Mouse (Mus musculus): ENCODE data around the gene Ceacam11. TPM values are rescaled to one million over a fixed set of nuclear protein-coding genes. Genes with fewer than 3 reads are reported as not detected.

Ceacam11 gene
- not detected for total RNA-seq (2023)

GRCm38 (mm10) chr7:17971824-17972223 is at the start of gene Ceacam11:
TSS of gene Ceacam11 (plus strand) at chr7:17972124.

GRCm38 (mm10) chr7:18009589-18009988 is 37.7 kb downstream of the Ceacam11 start, which contains the start of gene Ceacam13:
TSS of gene Ceacam13 (plus strand) at chr7:18009889.

Other genes with a start within 250 kb of the Ceacam11 start
- gene Ceacam14, start 159.5 kb upstream of the Ceacam11 start, total RNA-seq (2023) = not detected
- gene Gm5155, start 100.4 kb upstream of the Ceacam11 start, total RNA-seq (2023) = not detected
- not detected for gene Ceacam13, start 37.8 kb downstream of the Ceacam11 start, total RNA-seq (2023)
- gene Ceacam12, start 93.8 kb downstream of the Ceacam11 start, total RNA-seq (2023) = not detected
- gene Igfl3, start 204.4 kb downstream of the Ceacam11 start, total RNA-seq (2023) = not detected